Mouse (Mus musculus) liver, adult 2 months (tissue): ENCODE measurements at regions not wholly inside any gene's neighbourhood (a gene's known extent, or its start where the extent isn't known, plus 50 kb on each side); places are given as distances from the start of the nearest gene placed in this dataset.
"Not testable (repeated sequence)": the region's sequence is repeated elsewhere in the genome, so short reads cannot be mapped to it uniquely, and the experiment has no call there.

Source experiments
- CTCF ChIP-seq: fragments of 200-500 bp; IDR thresholded peaks from 2 replicates; pipeline ENCODE4 v1.5.1; 2011; ENCODE audit warnings: low read depth, low read length, control low read depth
- POLR2A ChIP-seq: fragments of 200-500 bp; IDR thresholded peaks from 2 replicates; pipeline ENCODE4 v1.6.1; 2011; ENCODE audit warnings: low read length, control low read depth; ENCODE audit not compliant: insufficient read depth; ENCODE audit errors: extremely low read depth

- not testable (repeated sequence) for TF ChIP-seq POLR2A, CTCF
These were observed 494.4 kb upstream of the Olfr1507 start for GRCm38 (mm10) chr14:52989940-52990339.
